Mouse (Mus musculus) layer of hippocampus, postnatal 14 days (tissue): ENCODE measurements at regions not wholly inside any gene's neighbourhood (a gene's known extent, or its start where the extent isn't known, plus 50 kb on each side); places are given as distances from the start of the nearest gene placed in this dataset.

Experiments used
- DNase-seq, 2 experiments: peaks; one replicate each; pipeline ENCODE4 v3.0.0; 2021 to 2022; ENCODE audit warnings: low spot score in 2 of 2, mixed read lengths in 1 of 2

- no peak for DNase-seq
Observed at GRCm38 (mm10) chr8:36304809-36305208, 539.2 kb downstream of the Gm19410 start.

- no peak for DNase-seq
Observed at GRCm38 (mm10) chr8:36306336-36306735, 540.7 kb downstream of the Gm19410 start.

DNA sequence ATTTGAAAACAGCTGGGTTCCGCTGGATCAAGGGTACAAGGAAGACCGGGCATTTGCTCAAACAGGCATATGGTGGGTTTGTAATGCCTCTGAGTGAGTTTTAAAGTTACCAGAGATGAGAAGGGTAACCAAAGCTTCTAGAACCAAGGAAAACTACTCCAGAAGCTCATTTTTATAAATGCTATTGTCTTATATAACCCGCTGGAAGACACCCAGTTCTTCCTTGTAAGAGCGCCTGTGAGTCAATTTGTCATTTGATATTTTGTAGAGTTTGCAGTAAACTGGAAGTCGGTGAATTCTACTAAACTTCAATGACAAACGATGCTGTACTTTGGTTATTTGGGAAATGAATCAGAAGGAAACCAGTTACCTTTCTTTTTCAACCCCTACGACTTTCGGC is 541.9 kb downstream of the Gm19410 start:
- peak in 1 of 2 experiments; percentile 23 for DNase-seq

DNA sequence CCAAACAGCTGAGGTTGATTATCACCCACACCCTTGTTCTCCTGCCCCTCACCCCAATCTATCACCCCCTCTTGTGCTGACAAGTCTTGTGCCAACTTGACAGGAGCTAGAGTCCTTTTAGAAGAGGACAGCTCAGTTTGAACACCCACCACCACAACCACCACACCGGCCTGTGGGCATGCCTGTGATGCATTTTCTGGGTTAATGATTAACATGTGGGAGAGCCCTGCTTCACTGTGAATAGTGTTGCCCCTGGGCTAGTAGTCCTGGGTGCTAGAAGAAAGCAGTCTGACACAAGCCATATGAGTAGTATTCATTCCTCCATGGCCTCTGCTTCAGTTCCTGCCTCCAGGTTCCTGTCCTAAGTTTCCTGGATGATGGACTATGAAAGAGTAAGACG is 542.5 kb downstream of the Gm19410 start:
- no peak for DNase-seq

GRCm38 (mm10) chr8:36309326-36309725 is 543.7 kb downstream of the Gm19410 start:
- DNase-seq = no peak

GRCm38 (mm10) chr8:36309952-36310351 is 544.4 kb downstream of the Gm19410 start:
- DNase-seq = peak; percentile 24 to 36

GRCm38 (mm10) chr8:36311734-36312133 is 546.1 kb downstream of the Gm19410 start:
- no peak for DNase-seq

DNA sequence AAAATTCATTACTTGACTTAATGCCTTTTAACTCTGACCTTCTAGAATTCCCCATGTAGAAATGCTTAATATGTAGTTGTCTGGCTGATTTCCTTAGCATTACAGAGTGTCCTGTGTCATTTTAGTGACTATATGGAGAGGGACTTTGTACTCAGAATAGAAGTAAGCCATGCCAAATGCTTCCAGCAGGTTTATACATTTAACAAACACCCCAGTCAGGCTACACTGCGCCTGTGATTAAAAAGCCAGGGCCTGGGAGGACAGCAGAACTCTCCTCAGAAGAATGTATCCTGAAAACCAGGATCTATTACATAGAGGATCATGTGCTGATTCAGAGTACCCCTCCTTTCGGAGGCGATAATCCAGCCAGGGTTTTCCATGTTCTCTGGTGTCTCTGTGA is 547.4 kb downstream of the Gm19410 start:
- no peak for DNase-seq

DNA sequence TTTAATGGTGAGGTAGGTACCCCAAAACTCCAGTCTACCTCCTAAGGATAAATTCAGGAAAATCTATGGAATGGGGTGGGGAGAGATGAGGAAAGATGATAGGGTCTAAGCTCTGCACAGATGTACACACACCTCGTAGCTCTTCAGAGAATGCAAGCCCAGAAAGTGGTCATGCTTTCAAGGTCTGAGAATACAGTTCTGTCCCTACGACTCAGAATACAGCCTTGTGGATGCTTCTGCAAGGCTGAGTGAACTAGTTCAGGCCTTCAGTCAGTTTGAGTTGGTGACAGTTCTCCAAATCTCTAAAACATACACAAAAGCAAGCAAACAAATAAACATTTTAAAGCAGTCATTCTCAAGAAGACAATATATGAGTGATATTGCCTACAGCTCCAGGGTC is 552.8 kb downstream of the Gm19410 start:
- no peak for DNase-seq

DNA sequence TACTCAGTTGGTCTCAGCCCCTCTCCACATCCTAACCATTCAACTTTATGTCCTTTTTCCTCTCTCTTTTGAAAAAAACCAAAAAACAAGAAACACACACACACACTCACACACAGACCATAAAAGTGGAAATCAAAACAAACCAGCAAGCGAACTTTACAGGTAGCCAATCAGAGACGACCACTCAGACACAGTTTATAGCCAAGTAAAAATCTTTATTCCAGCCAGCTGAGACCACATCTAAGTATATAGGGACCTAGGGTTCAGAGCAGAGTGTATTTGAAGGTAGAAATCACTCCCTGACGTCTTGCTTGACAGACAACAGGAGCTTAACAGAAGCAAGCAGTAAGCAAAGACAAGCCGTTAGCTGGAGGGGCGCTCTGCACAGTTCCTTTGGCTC is 553.3 kb downstream of the Gm19410 start:
- DNase-seq = no peak

GRCm38 (mm10) chr8:36319314-36319959 is 553.8 kb downstream of the Gm19410 start:
- no peak for DNase-seq

DNA sequence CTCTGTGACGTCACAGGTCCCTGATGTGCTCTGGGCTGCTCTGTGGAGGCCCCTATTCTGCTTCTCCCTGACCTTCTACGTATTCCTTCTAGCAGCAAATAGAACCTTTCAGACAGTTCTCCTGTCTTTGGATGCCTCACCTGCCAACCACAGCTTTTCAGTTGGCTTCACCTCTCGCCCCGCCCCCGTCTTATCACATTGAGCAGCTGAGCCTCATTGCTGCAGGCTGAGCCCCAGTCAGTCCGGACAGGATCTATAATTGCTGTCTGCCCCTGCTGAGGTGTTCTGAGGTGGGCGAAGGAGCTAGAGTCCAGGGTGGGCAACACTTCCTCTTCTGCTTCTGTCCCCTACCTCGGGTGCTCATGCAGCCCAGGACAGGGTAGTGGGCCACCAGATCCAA is 556.5 kb downstream of the Gm19410 start:
- DNase-seq = no peak

DNA sequence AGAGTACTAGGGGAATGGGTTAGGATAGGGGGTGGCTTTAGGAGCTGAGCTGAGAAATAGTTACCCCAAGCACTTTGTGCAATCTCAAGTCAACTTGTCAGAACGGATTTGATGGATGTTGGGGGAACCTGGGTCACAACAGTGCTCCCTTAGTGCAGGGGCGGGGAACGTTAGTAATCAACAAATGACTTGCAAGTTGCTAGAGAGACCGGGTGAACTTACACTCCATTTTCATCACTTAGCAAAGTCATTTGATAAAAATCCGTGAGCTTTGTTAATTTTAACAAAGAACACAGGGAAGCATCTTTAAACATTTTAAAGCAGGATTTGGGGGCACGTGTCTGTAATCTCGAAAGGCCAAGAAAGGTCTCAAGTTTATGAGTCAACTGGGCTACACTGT is 557.0 kb downstream of the Gm19410 start:
- no peak for DNase-seq

GRCm38 (mm10) chr8:36338628-36339027 is 573.0 kb downstream of the Gm19410 start:
- DNase-seq = no peak

DNA sequence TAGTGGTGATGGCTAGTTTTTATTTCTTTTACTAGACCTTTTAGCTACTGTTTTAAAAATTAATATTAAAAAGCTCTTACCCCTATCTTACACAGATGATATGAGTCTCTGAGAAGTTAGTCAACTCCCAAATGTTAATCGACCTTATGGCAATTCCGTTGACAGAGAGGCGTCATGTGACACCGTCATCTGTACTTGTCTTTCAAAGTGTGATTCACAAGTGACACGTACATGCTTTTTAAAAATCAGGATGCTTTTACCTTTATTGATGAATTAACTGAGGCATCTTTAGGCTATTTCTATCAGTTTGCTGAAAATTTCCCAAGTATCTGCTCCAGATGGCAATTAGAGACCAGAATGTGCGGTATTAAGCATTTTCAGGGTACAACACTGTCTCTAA is 573.9 kb downstream of the Gm19410 start:
- DNase-seq = no peak

DNA sequence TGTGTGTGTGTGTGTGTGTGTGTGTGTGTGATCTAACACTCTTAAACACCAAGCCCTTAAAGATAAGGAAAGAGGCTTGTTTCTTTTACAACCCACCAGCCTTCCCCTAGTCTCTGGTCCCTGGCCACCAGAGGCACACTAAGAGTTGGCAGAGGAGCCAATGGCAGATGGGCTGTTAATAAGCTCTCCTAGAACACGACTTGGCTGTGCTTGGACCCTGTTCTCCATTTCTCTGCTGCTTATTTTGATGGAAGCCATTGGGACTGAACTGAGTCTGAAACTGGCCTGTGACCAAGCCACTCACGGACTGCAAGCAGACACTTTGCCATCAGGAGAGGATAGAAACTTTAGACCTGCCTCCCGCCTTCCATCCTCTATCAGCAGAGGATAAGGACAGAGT is 574.9 kb downstream of the Gm19410 start:
- peak; percentile 37 to 67 for DNase-seq

- DNase-seq = no peak
Observed at GRCm38 (mm10) chr8:36341965-36342364, 576.4 kb downstream of the Gm19410 start.

- no peak for DNase-seq
Observed at GRCm38 (mm10) chr8:36342650-36343049, 577.1 kb downstream of the Gm19410 start.

- peak; percentile 70 to 85 for DNase-seq
Observed at GRCm38 (mm10) chr8:36346682-36347324, 581.2 kb downstream of the Gm19410 start.

DNA sequence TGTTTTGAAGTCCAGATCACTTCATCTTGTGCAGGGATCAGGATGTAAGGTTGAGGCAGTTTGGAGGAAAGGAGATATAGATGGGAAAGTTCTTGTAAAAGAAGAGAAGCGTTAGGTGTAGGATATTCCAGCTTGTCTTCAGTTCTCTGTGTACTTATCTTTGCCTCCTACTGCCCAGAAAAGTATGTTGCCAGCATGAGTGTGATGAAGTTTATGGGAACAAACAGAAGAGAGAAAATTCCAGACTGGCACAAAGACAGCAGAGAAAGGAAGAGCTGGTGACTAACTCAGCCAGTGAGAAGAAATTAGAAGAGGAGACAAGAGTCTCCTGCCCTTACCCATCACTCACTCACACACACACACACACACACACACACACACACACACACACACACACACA is 582.5 kb downstream of the Gm19410 start:
- DNase-seq = no peak

DNA sequence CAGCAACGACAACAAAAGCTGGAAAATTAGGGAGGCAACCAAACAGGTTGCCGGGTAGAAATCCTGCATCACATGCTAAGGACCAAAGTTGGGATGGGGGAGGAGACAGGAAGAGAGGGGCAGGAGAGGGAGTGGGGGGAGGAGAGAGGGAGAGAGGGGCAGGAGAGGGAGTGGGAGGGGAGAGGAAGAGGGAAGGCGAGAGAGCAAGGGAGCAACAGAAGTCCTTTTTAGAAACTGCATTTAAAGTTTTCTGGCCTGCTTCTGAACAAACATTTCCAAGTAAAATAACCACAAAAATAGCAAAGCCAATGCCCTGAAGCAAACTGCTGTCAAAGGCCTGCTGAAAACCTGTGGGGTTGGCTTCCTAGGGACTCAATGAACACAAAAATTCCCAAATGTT is 589.3 kb downstream of the Gm19410 start:
- no peak for DNase-seq

- no peak for DNase-seq
Observed at GRCm38 (mm10) chr8:36358998-36359397, 593.4 kb downstream of the Gm19410 start.

DNA sequence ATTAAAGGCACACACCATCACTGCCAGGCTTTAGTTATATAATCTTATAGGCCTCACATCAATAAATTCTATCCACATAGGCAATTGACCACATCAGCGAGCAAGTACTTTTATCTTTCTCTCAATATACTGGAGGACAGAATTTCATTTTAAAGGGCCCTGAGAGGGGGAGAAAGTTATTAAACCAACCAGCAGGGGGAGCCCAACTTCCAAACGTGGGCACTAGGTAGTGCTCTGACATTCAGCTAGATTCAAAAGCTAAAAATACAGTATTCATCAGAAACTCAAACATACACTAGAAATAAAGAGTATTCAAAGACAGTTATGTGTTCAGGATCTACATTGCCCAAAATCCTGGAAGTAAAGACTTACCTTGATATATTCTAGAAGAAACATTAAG is 595.7 kb downstream of the Gm19410 start:
- peak; percentile 64 to 86 for DNase-seq
